Mouse (Mus musculus): Measurements from ENCODE around the gene Atxn1l.

DNA sequence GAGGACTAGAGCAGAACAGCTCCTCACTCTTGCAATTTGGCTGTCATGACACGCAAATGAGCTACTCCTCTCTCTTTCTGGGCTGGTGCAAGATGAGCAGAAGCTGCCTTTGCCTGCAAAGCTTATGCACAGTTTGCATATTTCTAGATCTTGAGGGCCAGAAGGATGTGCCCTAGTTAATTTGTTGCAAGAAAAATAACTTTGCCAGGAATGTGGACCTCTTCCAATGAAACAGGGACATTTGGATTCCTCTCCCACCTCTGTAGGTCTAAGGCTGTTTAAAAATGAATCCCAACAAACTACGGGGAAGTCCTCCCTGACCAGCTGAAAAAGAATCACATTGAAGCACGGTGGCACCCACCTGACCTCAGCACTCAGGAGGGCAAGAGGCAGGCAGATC lies 12.4 kb downstream of the Atxn1l start:
- TF ChIP-seq GATA1 (IDR thresholded peaks at IDR 0.05; ENCODE audit: borderline replicate concordance, low read length): no peak
- no peak for TF ChIP-seq FLI1 (IDR thresholded peaks at IDR 0.05; ENCODE audit: low read length)

Data from megakaryocyte, embryonic 14.5 days (primary cell).